Mouse (Mus musculus) small intestine, adult 2 months (tissue): Measurements from ENCODE around the gene Rps15a.

Experiments
- CTCF ChIP-seq: fragments of 200-500 bp; IDR thresholded peaks from 2 replicates; pipeline ENCODE4 v1.5.1; 2012; ENCODE audit warnings: low read depth, mild to moderate bottlenecking, control low read depth, inconsistent platforms, low read length, moderate library complexity, mixed read lengths; ENCODE audit not compliant: insufficient replicate concordance, insufficient read length; ENCODE audit errors: extremely low read depth
- POLR2A ChIP-seq: fragments of 200-500 bp; IDR thresholded peaks from 2 replicates; pipeline ENCODE4 v1.6.1; 2012; ENCODE audit warnings: low read depth, mild to moderate bottlenecking, control low read depth, inconsistent platforms, low read length, moderate library complexity

- TF ChIP-seq CTCF (no peak), POLR2A (no peak)
Measured at GRCm38 (mm10) chr7:118117539-118118210, 1.7 kb upstream of the Rps15a start.
